Mouse (Mus musculus): Measurements from ENCODE around the gene Ptcra.
"Not testable (repeated sequence)": the region's sequence is repeated elsewhere in the genome, so short reads cannot be mapped to it uniquely, and the experiment has no call there.

The Ptcra gene

GRCm38 (mm10) chr17:46763544-46763943, at the start of gene Ptcra:
Gene Ptcra, minus strand, starts transcription at chr17:46763712.
- no peak for DNase-seq (ENCODE audit: low read depth)

- DNase-seq (ENCODE audit: low read depth) = no peak
Observed at GRCm38 (mm10) chr17:46812442-46812841, 48.9 kb upstream of the Ptcra start.

GRCm38 (mm10) chr17:46810672-46811071, 47.2 kb upstream of the Ptcra start:
- no peak for DNase-seq (ENCODE audit: low read depth)

- no peak for DNase-seq (ENCODE audit: low read depth)
Observed at GRCm38 (mm10) chr17:46809131-46809830, 45.8 kb upstream of the Ptcra start.

- DNase-seq (ENCODE audit: low read depth) = no peak
Observed at GRCm38 (mm10) chr17:46808376-46808775, 44.9 kb upstream of the Ptcra start.

- no peak for DNase-seq (ENCODE audit: low read depth)
Observed at GRCm38 (mm10) chr17:46801761-46802160, 38.2 kb upstream of the Ptcra start.

- no peak for DNase-seq (ENCODE audit: low read depth)
Observed at GRCm38 (mm10) chr17:46799680-46800079, 36.2 kb upstream of the Ptcra start.

GRCm38 (mm10) chr17:46797386-46797785, 33.9 kb upstream of the Ptcra start:
- DNase-seq (ENCODE audit: low read depth) = no peak

GRCm38 (mm10) chr17:46796743-46797142, 33.2 kb upstream of the Ptcra start:
- no peak for DNase-seq (ENCODE audit: low read depth)

- DNase-seq (ENCODE audit: low read depth) = no peak
Observed at GRCm38 (mm10) chr17:46792963-46793362, 29.5 kb upstream of the Ptcra start.

- DNase-seq (ENCODE audit: low read depth) = not testable (repeated sequence)
Observed at GRCm38 (mm10) chr17:46787974-46788373, 24.5 kb upstream of the Ptcra start.

GRCm38 (mm10) chr17:46786952-46787351, 23.4 kb upstream of the Ptcra start:
- DNase-seq (ENCODE audit: low read depth) = peak; percentile 41

- DNase-seq (ENCODE audit: low read depth) = no peak
Observed at GRCm38 (mm10) chr17:46783222-46783565, 19.7 kb upstream of the Ptcra start.

- peak; percentile 90 for DNase-seq (ENCODE audit: low read depth)
Observed at GRCm38 (mm10) chr17:46782341-46783221, 19.1 kb upstream of the Ptcra start, which contains the start of gene Rpl7l1. Gene Rpl7l1, minus strand, starts transcription at chr17:46782672.

- no peak for DNase-seq (ENCODE audit: low read depth)
Observed at GRCm38 (mm10) chr17:46781876-46782275, 18.4 kb upstream of the Ptcra start.

GRCm38 (mm10) chr17:46776087-46776486, 12.6 kb upstream of the Ptcra start:
- no peak for DNase-seq (ENCODE audit: low read depth)

GRCm38 (mm10) chr17:46775070-46775469, 11.6 kb upstream of the Ptcra start:
- no peak for DNase-seq (ENCODE audit: low read depth)

GRCm38 (mm10) chr17:46774131-46774472, 10.6 kb upstream of the Ptcra start:
- no peak for DNase-seq (ENCODE audit: low read depth)

- peak; percentile 44 for DNase-seq (ENCODE audit: low read depth)
Observed at GRCm38 (mm10) chr17:46773278-46774130, 10.0 kb upstream of the Ptcra start.

GRCm38 (mm10) chr17:46772404-46773277, 9.1 kb upstream of the Ptcra start, which contains the start of gene 2310039H08Rik:
Gene 2310039H08Rik, plus strand, starts transcription at chr17:46772635.
- DNase-seq (ENCODE audit: low read depth) = peak; percentile 78

- DNase-seq (ENCODE audit: low read depth) = no peak
Observed at GRCm38 (mm10) chr17:46772038-46772403, 8.5 kb upstream of the Ptcra start.
